Mouse (Mus musculus) urinary bladder, postnatal 25 days (tissue): ENCODE results near the gene Cdk14.

ENCODE experiments used
- DNase-seq: peaks from one replicate; pipeline ENCODE4 v3.0.0; 2022; ENCODE audit warnings: low spot score

The Cdk14 gene

GRCm38 (mm10) chr5:4851934-4852710 is 568.0 kb downstream of the Cdk14 start:
- no peak for DNase-seq

DNA sequence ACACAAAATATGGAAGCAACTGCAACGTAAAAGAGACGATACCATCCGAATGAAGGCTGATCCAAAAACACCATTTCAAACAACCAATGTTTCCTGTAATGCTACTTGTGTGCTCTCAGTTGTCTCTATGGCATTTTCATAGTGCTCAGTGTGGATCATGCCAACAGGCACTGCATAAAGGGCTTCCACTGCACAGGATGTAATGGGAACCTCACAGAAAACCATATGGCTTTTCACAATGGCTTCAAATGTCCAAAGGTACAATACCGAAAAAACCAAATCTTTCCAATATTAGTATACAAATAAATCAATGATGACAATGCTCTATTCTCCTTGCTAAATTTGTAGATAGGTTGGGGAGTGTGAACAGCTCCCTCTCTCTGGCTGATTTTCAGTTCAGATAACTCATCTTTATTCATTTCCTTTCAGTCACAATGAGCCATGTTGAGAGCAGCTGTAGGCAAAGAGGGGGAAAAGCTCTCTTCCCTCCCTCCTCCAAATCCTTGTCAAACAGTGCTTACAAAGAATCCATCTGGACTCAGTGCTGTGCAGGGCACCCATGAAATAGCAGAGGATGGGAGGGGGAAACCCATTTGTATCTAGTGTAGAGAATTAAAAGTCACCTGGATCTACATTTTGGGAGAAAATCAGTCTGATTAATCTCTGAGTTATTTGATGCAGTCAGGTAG is 568.7 kb downstream of the Cdk14 start:
- no peak for DNase-seq

DNA sequence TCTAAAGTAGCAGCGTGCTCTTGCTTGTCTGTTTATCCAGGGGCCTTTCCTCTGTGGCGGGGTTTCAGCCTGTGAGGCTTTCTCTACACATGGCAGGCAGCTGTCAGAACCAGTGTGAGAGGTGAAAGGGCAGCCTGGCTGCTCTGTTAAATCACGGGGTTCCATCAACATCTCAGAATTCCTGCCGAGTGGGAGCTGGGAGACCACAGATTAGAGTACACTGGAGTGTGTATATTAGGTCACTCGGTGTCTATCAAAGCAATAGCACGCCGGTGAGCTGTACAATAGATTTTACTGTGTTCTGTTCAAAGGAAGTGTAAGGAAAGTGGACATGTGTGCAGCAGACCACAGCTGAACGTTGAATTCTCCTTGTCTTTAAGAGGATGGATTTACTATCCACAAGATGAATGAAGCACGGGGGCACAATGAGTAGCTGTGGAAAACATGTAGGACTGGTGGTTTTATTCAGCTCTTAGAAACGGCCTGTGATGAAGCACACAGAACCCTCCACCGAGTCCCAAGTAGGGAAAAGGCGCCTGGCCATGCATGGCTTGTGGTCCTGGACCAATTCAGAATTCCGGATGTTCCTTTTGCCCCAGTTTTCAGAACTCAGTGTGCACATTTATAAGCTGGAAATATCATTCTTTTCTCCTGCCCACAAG is 585.2 kb downstream of the Cdk14 start:
- no peak for DNase-seq

GRCm38 (mm10) chr5:4833940-4834339 is 586.2 kb downstream of the Cdk14 start:
- DNase-seq, result no peak

GRCm38 (mm10) chr5:4826886-4827285 is 593.2 kb downstream of the Cdk14 start:
- no peak for DNase-seq

GRCm38 (mm10) chr5:4825951-4826350 is 594.2 kb downstream of the Cdk14 start:
- peak; percentile 36 for DNase-seq

DNA sequence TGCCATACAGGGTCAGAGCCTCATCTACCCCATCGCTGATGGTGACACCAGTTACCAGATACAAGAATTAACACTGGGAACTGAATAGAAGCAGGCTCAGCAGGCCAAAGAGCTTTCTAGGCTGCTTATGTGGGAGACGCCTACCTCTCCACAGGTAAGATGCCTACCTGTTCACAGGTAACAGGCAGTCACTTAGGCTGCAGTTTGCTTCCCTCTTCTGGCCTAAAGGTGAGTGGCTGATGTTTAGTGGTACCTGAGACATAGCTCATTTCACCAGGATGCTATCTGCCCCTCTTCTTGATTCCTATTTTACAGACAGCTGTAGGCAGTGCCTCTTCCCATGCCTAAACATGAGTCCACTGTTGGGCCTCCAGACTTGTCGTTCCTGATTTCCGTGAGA is 595.0 kb downstream of the Cdk14 start:
- no peak for DNase-seq

- DNase-seq, result no peak
Measured at GRCm38 (mm10) chr5:4824171-4824570, 595.9 kb downstream of the Cdk14 start.

DNA sequence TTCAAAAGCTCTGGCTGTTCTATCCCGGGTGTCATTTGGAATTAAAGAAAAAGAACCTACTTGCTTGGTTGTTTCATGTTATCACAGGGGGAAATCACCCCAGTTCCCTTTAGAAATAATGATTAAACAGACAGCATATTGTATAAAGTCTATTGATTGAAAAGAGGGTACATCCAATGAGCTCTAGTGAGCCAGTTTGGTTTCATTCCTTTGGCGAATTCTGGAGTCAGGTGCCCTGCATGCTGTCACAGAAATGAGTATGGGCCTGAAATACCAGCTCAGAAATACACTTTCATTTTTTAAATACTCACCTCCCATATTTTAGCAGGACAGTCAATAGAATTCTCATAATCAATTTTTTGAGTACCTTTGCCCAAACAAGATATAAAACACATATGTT is 598.1 kb downstream of the Cdk14 start:
- DNase-seq, result no peak

- no peak for DNase-seq
Measured at GRCm38 (mm10) chr5:4821368-4821771, 598.7 kb downstream of the Cdk14 start.

DNA sequence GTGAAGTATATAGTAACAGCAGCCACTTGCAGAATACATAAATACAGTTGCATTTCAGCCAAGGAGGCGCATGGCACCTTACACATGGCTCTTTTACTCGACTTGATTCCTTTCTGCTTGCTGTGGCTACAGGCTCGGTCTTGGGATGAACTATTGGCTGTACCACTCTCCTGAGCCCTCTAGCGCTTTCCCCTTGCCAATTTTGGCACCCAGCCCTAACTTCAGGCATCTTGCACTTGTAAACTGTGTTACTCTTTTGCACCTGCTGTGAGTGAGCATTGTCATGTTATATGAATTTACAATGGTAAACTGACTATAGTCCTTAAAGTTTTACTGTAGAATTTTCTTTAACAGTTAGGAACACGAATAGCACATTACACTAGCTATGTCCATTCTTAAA is 603.1 kb downstream of the Cdk14 start:
- DNase-seq, result no peak

DNA sequence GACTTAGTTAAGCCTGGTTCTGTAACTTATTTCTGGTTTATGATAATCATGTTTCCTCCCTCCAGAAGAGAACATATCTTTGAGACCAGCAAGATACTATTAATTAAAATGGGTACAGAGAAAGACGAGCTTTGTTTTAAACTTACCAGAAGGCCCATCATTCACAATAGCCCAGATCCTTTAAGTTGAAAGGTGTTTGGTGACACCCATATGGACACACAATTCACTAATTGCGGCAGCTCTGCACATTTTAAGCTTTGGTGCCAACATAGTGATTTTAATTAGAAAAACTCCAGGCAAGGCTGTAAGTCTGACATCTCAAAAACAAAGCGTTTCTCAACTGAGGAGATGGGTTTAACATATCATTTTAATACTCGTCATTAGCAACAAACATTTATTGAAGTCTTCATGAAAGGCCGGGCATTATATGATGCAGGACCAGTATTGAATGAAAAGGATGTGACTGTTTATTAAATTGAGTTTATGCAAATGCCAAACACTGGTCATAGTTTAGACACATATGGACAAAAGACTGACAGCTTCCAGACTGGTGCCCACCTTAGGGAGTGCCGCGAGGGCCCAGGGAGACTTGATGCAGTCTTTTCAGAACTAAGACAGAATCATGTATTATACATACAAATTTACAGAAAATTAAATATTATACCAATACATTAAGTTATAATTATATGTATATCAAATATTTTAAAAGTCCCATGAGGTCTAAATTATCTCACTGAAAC is 605.5 kb downstream of the Cdk14 start:
- DNase-seq, result no peak

- DNase-seq, result no peak
Measured at GRCm38 (mm10) chr5:4813357-4813756, 606.8 kb downstream of the Cdk14 start.

DNA sequence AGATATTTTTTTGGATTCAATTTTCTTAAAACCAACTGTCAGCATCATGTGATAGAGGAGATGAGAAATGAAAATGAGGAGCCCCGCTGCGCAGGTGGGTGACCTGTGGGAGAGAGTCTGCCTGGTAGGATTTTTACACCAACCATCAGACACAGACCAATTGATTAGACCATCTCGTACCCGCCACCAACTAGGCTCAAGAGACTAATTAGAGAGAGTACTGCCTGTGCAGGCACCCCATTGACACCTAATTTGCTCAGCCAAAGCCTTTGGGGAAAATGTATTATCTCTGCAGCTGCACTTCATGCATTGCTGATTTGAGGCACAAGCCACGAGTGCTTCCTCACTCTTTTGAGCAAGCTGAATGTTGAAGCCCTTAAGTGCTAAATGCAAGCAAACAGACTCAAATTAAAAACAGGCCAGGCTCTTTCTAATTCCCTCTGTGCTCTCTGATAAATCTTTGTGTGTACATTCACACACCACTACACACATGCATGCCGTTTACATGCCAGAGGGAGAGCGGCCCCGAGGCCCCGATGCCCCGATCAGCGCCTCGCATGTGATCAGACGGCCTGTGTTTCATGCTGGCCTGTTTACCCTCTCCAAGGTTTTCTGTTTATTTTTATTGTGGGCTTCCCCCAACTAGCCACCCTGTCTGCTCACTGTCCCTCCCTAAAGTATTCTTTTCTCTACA is 607.9 kb downstream of the Cdk14 start:
- DNase-seq, result no peak

DNA sequence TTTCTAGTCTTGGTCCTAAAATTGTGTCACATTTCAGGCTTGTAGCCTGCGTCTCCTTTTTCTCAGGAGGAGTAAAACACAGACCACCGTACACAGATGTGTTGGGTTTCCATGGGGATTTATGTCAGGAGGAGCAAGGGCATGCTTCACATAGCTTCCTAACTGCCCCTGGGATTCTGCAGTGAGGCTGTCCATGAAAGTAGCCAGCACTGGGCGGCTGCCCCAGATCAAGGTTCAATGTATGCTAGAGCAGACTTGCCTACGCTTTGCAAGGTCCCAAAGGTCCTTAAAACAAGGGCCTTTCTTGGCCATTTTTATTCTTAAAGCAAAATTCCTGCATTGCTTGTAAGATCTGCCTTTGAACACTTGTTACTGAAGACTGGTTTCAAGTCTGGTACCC is 614.9 kb downstream of the Cdk14 start:
- no peak for DNase-seq

GRCm38 (mm10) chr5:4803708-4804107 is 616.4 kb downstream of the Cdk14 start:
- no peak for DNase-seq

DNA sequence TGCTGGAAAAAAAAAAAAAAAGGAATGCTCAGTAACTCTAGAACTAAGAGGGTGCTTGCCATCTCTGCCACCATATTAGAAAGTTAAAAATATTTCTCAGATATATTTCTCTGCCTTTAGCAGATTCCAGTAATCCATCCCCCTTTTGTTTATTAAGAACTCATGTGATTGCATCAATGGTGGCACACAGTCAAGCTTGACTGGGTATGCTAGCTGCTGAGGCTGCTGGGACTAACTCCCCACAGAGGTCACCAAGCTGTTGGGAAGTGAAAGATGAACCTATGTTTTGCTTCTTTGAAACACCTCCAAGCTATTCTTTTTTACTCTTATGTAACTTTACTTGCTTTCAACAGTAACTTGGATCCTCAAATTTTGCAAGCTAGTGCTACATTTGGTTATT is 618.1 kb downstream of the Cdk14 start:
- DNase-seq, result no peak

DNA sequence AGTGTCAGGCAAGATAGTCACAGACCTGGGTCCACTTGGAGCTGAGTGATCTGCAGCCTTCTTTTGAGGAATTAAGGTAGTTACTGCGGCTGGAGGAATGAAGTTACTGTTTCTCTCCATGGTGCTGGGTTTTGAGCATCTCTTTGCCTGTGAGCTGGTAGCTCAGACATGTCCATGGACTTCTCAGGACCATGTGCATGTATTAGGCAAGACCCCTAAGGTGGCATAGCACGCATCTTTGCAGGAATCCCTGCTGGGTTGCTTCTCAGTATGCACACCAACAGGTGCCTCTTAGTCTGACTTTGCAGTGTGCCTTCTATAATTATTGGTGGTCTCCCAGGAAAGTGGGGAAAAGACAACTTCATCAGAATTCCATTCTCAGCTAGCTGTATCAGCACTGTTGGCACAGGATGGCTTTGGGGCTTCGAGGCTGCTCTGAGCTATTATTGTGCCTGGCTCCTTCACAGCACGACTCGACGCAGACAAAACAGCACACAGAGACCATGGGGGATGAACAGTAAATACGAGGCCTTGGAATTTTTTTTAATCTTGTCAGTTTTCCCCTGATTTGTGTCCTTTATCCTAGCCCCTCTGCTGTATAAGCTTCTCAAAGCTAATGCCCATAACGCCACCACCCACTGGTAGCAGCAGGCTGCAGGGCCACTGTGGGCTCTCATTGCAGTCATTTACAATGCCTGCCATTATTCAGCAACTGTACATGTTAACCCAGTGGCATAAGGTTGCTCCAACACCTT is 618.8 kb downstream of the Cdk14 start:
- no peak for DNase-seq

GRCm38 (mm10) chr5:4791219-4791618 is 628.9 kb downstream of the Cdk14 start:
- no peak for DNase-seq

DNA sequence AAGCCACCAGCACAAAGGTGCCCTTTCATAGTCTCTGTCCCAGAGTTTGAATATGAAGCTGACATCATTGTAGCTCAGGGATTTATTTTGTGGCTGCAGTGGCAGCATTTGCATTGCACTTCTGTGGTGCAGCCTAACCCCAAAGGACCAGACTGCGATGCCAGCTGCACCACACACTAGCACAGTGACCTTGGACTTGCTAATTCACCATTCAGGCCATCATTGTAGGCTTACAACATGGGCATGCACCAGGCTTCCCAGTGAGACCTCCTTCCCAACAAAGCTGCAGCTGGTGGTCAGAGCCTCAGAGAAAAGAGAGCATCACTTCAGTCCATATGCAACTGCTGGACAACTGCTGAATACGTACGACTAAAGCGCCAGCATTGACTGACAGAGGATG is 629.8 kb downstream of the Cdk14 start:
- no peak for DNase-seq

DNA sequence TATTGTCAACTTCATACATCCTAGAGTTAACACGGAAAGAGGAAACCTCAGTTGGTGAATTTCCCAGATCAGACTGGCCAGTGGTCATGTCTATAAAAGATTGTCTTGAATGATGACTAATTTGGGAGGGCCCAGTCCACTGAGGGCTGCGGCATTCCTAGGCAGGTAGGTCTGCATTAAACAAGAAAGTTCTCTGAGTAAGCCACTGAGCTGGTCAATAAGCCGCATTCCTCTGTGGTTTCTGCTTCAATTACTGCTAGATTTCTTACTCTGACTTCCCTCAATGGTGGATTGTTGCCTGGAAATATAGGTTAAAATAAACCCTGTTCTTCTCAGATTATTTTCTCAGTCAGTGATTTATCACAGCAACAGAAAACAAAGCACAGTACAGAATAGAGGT is 631.6 kb downstream of the Cdk14 start:
- no peak for DNase-seq
